Mouse (Mus musculus) adrenal gland, postnatal 25 days (tissue): ENCODE measurements around the gene Tas1r2. TPM values are rescaled to one million over a fixed set of nuclear protein-coding genes. Genes with fewer than 3 reads are reported as not detected.

Experiments
- DNase-seq: peaks from one replicate; pipeline ENCODE4 v3.0.0; 2021; ENCODE audit warnings: mixed read lengths
- long read RNA-seq: library from polyadenylated mRNA; stranded (forward); transcript quantifications from one replicate; pipeline ENCODE4 v2.0.0, GENCODE M21; 2021
- total RNA-seq: library from RNA; stranded (reverse); gene quantifications from 2 replicates; pipeline ENCODE4 v1.2.3, GENCODE M21; 2021

Gene Tas1r2
- not detected in 2 replicates for total RNA-seq
- long read RNA-seq, result 0 reads

GRCm38 (mm10) chr4:139653238-139653637 is at the start of gene Tas1r2:
Tas1r2 (plus strand) TSS chr4:139653538.
- DNase-seq, result no peak

DNA sequence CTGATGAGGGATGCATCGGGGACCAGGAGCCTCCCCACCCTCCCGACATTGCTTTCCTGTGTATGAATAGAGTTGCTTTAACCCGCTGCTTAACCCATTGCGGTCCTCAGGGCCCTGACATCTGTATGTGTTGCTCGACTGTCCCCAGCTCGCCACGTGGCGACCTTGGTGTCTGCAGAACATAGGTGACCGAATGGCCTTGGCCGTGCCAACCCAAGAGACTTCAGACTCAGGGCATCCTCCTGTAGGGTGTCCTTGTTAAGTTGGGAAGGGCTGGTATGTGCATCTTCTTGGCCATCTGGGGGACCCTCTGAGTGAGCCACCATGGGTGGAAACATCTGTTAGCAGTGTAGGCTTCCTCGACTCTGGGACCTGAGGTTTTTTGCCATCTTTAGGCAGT is 48.1 kb upstream of the Tas1r2 start:
- DNase-seq, result no peak

GRCm38 (mm10) chr4:139606732-139607131 is 46.6 kb upstream of the Tas1r2 start:
- DNase-seq, result no peak

DNA sequence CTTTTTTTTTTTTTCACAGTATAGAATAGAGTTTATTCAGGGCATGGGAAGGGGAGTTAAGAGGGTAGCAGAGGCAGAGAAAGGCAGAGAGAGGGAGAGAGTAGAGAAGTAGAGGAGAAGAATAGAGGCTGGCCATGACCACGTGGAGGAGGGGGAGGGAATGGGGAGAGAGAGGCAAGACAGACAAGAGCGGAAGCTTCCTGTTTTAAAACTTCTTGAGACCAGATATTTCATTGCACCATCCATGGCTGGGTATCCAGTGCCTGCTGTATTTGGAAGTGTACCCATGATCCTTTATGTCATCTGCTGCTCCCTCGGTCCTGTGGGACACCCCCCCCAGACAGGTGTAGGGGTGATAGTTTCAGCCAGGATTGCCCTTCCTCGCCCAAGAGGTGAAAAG is 44.4 kb upstream of the Tas1r2 start:
- DNase-seq, result no peak

DNA sequence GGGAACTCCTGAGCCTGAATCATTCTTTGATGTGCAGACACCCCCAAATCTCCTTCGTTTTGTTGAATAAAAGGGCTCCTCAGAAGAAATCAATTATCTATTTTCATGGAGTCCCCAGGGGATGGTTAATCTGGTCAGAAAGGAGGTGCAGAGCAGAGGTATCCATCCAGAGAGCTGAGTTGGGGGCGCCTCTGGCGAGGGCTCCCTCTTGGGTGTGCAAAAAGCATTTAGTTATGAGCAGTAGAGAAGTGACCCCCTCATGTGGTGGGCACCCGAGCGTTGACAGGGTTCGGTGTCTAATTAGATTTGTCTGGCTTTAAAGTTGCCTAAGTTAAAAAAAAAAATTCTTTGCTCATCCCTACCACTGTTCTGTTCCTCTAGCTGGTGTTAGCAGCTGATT is 42.4 kb upstream of the Tas1r2 start:
- DNase-seq, result no peak

DNA sequence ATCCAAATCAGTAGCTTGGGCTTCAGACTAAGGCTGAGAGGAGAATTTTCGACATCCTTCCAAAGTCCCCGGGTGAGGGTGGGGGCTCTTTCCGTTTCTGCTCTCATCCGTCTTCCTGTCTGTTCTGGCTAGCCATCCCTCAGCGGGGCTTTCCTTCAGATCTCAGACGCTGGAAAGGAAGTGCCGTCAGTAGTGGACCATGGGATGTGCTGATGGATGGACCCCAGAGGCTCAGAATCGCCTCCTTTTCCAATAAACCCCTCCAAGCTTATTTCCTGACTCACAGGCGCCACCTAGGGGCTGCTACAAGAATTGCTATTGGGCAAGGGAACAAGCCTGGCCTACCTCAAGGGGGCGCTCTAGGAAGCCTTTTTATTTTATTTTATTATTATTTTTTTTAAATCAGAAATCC is 41.8 kb upstream of the Tas1r2 start:
- DNase-seq, result peak; percentile 82

DNA sequence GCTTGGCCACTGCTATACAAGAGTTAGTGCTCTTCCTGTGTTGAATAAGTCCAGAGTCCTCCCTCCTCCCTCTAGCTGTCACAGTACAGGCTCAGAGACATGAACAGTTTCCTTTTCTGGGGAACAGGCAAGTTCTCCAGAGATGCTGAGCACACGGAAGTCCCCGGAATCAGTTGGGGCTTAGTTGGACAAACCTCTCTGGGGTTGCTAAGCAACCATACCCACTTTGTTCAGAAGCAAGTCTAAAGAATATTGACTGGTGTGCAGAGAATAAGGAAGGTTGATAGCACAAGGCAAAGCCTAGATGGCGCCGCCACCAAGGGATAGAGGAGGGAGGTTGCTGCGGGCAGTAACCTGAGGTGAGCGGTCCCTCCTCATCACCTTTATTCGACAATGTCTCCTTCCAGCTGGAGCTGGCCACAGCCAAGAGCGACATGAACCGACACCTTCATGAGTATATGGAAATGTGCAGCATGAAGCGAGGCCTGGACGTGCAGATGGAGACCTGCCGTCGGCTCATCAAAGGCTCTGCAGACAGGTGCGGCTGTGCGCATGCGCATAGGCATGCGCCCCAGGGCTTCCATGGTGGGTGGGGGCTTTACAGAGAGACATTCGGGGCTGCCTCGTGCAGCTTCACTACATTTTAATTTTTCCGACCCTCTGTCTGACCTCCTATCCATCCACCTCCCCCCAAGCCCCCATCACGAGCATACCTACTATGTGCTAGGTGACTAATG is 38.6 kb upstream of the Tas1r2 start:
- DNase-seq, result no peak

DNA sequence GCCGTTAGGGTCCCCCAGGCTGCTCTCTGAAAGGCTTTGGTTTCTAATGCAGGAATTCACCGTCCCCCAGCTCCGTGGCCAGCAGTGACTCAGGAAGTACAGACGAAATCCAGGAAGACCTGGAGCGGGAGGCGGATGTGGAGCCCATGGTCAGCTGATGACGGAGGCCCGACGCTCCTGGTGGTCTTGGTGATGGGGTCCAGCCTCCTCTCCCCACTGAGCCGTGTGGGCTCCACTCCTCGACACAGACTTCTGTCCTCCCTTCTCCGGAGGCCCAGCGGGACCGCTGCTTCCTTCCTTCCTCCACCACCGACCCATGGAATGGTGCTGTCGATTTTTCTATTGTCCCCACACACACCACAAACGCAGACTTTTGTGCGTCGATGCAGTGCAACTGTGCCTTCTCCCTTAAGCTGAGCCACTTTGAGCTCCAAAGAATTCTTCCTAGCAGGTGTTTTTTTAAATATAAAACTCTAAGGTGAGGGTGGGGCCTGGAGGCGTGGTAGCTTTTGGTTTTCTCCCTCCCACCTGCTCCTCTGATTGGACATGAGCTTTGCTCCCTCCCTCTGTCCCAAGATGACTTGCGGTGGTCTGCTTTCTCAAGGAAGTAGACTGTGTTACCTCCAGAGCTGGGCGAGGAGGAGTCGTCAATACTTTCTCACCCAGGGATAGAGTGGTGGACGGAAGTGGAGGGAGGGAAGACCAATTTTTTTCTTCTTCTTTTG is 36.9 kb upstream of the Tas1r2 start:
- no peak for DNase-seq

- DNase-seq, result no peak
Measured at GRCm38 (mm10) chr4:139617001-139617364, 36.4 kb upstream of the Tas1r2 start.

- no peak for DNase-seq
Measured at GRCm38 (mm10) chr4:139619765-139620164, 33.6 kb upstream of the Tas1r2 start.

- peak; percentile 88 for DNase-seq
Measured at GRCm38 (mm10) chr4:139622373-139623282, 30.7 kb upstream of the Tas1r2 start, which contains the start of gene Aldh4a1. Aldh4a1 (plus strand) TSS chr4:139622866.

GRCm38 (mm10) chr4:139623434-139624115 is 29.8 kb upstream of the Tas1r2 start:
- no peak for DNase-seq

GRCm38 (mm10) chr4:139624116-139624489 is 29.2 kb upstream of the Tas1r2 start:
- no peak for DNase-seq

DNA sequence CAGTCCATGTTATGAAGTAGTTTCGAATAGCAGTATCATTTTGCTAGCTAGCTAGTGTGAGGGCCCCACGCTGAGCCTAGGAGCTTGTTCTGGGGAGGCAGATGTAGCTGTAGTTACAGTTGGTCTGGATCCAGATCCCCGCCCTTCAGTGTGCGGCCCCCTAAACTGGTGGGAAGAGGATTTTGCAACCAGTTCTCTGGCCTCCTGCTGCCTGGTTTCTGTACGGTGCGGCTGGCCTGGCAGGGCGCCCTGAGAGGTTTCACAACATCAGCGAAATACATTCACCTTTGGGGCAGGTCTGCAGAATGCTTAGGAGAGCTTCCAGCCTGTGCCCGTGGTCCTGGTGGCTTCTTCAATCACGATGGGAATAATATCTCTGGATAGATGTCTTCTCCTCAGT is 28.6 kb upstream of the Tas1r2 start:
- DNase-seq, result peak; percentile 53

DNA sequence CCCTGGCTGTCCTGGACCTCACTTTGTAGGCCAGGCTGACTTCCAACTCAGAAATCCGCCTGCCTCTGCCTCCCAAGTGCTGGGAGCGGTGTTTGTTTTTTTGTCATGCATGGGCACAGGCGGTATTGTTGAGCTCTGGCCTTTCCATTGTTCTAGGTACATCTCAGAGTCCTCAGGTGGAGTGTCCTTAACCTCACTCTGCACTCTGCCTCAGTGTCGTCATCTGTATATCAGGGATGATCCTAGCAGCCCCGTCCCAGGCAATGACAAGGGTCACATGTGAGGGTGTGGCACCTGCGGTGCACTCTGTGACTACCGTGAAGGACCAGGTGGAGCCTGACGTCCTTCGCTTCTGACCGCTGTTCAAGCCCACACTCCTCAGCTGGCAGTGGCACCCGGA is 26.0 kb upstream of the Tas1r2 start:
- no peak for DNase-seq

DNA sequence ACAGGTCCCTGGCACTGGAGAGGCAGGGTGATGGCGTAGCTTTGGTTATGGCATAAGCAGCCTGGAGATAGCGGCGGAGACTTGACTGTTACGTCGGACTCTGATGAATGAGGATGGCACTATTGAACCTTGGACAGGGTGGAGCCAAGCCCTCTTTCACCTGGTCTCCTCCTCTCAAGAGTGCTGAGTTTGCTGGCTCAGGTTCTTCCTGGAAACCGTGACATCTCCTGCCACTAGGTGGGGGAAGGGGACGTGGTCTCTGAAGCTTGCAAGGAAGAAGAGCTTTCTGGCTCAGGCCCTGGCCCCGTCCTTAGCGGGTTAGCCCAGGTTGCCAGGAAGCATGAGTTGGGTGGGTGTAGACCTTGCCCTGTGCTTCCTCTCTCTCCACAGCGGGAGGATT is 23.2 kb upstream of the Tas1r2 start:
- no peak for DNase-seq

DNA sequence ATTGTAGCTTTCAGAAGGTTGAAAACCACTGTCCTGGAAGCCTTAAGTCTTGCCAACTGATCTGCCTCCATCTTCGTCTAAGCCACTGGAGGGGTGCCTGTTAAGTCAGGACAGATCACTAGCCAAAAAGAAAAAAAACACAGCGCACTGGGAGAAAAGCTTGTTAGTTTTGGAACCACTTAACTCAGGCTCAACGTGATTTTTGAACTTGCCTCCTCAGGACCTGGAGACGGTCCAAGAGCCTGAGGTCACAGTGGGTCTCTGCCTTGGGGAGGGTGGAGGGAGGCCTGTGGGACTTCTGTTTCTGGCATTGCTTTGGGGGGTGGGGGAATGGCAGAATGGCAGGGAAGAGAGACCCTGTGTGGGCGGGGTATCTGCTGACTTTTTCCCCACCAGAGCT is 22.2 kb upstream of the Tas1r2 start:
- peak; percentile 25 for DNase-seq

DNA sequence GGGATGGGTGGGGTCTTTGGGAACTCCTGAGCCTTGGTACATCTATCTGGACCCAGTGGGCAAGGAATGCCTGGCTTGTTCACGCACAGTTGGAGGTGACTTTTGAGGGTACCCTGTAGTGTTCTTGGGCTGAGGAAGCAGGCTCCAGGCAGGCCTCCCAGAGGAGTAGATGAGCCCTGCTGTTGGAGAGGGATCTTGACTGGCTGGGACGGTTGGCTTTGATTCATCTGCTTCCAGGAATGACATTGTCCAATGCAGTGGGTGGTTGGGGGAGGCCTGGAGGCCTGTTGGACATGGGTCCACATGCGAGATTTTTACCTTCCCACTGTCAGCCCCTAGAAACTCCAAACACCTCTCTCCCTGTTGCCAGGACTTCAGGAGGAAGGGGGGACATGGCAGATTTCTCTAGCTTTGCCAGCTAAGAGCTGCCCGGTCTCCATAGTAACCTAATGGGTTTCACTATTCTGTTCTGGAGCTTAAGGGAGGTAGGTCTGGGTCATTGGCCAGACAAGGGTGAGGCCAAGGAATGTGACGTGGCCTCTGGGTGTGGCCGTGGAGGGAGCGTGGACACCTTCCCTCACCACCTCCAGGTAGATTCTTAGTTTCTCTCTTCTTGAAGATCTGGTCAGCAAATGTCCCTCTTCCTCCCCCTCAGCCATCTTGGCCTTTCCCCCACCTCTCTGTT is 21.6 kb upstream of the Tas1r2 start:
- no peak for DNase-seq

DNA sequence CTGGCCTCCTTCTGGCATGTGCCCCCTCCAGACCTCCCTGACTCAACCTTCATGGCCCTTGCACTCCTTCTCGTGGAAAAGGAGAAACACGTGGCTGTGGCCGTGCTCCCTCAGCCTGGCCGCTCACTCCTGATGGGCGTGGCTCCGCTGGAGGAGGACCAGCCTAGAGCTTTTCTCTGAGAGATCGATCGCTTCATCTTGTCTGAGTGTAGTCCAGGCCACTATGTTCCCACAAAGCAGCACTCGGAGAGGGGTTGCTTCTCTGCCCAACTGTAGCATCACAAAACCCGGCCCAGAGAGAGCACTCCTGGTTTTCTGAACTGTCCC is 21.1 kb upstream of the Tas1r2 start:
- no peak for DNase-seq

GRCm38 (mm10) chr4:139636373-139636772 is 17.0 kb upstream of the Tas1r2 start:
- peak; percentile 74 for DNase-seq

- no peak for DNase-seq
Measured at GRCm38 (mm10) chr4:139637847-139638246, 15.5 kb upstream of the Tas1r2 start.

- no peak for DNase-seq
Measured at GRCm38 (mm10) chr4:139638356-139638755, 15.0 kb upstream of the Tas1r2 start.
